Mouse (Mus musculus) spleen, postnatal 4 days (tissue): ENCODE results near the gene Psg16.
A peak's percentile ranks its signal among the peaks of the same experiment; 100 is the strongest.
"Not testable (repeated sequence)": the region's sequence is repeated elsewhere in the genome, so short reads cannot be mapped to it uniquely, and the experiment has no call there.

Experiments
- DNase-seq, 2 experiments: peaks; one replicate each; pipeline ENCODE4 v3.0.0; 2022; ENCODE audit warnings: low spot score in 2 of 2

Gene Psg16

DNA sequence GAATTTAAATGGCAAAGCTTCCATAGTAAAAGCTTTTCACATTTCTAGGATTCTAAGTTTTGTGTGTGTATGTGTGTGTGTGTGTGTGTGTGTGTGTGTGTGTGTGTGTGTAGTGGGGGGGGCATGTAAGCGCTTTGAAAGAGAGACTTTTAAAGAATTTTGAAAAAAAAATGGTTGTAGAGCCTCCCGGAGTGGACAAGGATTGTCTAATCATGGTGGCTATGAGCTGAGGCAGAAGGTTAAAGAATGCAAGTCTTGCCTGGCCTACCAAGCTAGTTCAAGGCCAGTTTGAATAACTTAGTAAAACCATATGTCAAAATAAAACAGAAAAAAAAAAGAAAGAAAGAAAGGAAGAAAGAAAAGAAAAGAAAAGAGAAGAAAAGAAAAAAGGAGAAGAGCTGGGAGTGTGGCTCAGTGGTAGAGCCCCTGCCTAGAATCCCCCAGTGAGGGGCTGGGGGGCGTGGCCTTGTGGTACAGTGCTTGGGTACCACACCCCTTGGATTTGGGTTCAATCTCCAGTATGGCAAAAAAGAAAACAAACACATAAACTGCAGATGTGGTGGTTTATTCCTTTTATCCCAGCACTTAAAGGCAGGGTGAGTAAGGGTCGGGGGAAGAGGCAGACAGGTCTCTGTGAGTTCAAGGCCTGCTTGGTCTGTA is 18.4 kb upstream of the Psg16 start:
- DNase-seq = peak in 1 of 2 experiments; percentile 11

DNA sequence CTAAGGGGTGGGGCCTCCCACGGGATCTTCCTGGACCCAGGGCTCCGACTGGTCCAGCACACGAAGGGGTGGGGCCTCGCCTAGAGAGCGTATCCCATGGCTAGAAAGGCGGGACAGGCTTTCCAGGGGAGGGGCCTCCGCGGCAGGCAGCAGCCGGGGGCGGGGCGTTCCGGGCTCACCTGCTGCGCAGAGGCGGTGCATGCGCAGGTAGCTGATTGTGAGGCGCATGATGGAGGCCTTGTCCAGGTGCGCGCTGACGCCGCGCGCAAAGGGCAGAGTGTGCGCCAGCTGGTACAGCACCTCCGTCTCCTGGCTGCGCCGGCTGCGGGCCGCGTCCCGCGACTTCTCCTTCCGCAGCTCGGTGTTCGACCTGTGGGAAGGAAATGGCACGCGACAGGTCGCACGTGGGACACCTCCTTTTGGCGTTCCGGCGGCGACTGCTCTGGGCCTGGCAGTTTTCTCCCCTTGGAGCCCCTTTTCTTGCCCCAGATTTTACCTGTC is 17.7 kb upstream of the Psg16 start:
- peak; percentile 89 to 90 for DNase-seq

GRCm38 (mm10) chr7:17056601-17057523 is 17.0 kb upstream of the Psg16 start:
- peak; percentile 56 to 80 for DNase-seq

GRCm38 (mm10) chr7:17058071-17058689 is 15.7 kb upstream of the Psg16 start:
- DNase-seq = peak; percentile 78 to 88

DNA sequence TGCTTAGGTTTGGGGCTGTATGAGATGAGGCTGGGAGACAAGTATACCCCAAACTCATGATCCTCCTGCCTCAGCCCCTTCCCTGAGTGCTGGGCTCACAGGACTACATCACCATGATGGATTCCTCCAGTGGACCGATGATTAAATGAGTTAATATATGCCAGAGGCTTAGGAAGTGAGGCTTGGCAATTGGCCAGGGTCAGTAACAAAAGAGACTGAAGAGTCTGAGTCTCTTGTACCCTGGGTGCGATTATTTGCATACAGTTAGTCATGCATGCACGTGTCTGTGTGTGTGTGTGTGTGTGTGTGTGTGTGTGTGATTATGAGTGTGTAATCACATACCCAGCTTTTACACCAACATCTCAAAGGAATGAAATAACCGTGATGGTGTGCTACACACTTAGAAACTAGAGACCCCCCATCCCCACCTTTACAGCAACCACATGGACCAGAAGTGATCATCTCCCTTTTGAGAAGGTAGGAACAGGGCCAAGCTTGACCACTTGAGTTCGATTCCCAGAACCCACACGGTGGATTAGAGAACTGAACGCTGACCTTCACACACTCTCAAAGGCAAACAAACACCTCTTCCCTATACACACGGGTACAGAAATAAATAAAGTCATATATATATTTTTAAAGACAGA is 14.9 kb upstream of the Psg16 start:
- DNase-seq = peak; percentile 55 to 78

- DNase-seq = peak in 1 of 2 experiments; percentile 62
Measured at GRCm38 (mm10) chr7:17059463-17059844, 14.4 kb upstream of the Psg16 start.

DNA sequence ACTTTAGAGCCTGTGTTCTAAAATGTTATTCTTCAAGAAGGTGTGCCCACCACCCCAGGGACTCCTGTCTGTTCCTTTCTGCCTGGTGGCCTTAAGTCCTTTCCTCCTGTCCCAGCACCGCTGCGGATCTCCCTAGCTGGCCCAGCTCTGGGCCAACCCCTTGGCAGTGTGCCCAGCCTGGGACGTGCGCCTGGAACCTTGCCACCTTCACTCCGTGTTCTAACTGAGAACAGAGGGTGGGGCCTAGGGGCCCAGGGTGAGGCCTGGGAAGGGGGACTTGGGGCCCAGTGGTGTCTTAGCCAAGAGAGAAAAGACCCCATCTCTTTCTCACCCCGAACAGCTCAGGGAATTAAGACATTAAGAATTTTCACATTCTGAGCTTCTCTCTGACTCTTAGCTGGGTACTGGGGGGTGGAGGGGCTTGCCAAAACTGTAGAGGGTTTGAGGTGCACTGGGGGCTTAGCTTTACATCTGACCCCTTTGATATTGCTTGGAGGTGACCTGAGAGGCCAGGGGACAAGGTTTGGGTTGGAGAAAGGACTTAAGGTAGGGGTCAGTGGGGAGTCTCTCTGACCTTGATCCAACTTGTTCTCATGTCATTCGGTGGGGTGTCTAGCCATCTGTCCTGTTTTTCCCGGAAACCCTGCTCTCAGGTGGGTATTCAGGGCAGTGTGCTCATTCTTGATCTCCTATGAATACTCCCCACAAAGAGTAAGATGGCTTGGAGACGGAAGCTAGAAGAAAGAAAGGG is 13.6 kb upstream of the Psg16 start:
- peak; percentile 92 to 96 for DNase-seq

DNA sequence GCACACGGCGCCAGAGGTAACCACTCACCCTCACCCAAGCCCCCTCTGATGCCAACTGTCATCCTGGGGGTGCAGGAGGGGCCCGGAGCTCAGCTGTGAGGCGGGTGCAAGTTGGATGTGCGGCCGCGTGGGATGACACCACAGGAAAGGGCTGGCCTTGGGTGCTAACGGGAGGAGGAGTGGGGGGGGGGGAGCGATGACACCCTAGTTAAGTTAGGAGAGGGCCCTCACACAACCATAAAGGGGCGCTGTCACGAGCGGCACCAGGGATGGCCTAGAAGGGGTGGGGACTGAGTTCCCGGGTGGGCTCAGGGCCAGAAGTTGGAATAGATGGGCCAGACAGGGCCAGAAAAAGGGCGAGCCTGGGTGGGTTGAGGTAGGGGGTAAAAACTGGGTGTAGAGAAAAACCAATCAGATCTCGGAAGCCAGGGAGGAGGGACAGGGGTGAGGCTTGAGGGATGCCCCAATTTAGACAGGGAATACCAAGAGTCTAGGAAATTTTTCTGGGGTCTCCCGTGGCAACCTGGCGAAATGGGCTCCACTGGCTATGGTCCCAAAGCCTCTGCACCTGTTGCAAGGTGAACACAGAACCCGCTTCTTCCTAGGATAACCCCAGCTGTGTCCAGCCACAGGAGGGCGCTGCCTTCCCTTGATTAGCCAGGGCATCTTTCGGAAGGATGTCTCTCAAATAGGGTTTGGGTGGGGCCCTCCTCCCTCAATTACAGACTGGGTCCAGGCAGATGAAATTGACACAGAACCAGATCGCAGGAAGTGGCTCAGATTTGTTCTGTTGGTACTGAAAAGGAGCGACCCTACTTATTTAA is 12.8 kb upstream of the Psg16 start:
- peak; percentile 42 to 68 for DNase-seq

- no peak for DNase-seq
Measured at GRCm38 (mm10) chr7:17062389-17062788, 11.5 kb upstream of the Psg16 start, which contains the start of gene Hif3a. Gene Hif3a, minus strand, starts transcription at chr7:17062427.

GRCm38 (mm10) chr7:17062845-17063244 is 11.0 kb upstream of the Psg16 start:
- no peak for DNase-seq

GRCm38 (mm10) chr7:17065620-17066019 is 8.2 kb upstream of the Psg16 start:
- DNase-seq = no peak

DNA sequence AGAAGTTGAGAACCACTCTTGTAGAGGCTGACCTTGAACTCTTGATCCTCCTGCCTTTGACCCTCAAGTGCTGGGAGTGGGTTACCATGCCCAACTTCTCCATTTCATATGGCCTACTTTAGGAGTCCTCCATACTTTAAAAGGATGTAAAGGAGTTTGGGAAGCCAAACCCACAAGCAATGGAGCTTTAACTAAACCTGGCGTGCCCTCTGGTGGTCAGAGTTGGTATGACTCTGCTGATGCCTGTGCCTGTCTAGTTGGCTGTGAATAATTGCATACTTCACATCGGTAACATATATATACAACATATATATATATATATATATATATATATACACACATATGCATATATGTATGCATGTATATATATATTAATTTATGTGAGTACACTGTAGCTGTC is 7.4 kb upstream of the Psg16 start:
- peak; percentile 81 to 93 for DNase-seq

DNA sequence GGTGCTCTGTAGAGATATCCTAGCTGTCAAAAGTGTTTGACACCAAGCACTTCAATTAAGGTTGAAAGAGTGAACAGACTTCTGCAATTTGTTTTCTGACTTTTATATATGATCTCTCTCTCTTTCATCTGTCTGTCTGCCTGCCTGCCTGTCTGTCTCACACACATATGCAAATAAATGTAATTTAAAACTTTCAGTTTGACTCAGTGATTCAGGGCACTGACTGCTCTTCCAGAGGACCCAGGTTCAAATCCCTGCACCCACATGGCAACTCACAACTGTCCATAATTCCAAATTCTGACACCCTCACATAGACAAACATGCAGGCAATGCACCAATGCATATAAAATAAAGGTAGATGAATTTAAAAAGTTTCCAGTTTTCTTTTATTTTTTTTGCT is 6.8 kb upstream of the Psg16 start:
- no peak for DNase-seq

GRCm38 (mm10) chr7:17067651-17068050 is 6.2 kb upstream of the Psg16 start:
- not testable (repeated sequence) for DNase-seq

- DNase-seq = no peak
Measured at GRCm38 (mm10) chr7:17073513-17073903, 332 bp upstream of the Psg16 start.

DNA sequence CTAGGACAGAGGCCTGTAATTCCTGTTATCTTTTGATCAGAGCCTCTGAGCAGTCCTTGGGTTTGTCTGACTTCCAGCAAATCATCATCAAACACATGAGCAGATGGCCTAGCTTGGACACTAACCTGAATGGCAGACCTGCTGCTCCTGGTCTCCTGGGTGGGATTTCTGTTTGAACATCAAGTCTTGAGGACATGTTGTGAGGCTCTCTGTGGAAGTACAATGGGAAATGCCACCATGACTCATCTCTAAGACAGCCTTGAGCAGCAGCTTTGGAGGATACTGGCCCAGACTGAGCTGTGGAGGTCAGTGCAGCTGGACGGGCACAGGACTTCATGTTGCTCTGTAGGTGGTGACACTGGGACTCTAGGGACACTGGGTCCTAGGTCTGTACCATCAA is 2.7 kb downstream of the Psg16 start:
- no peak for DNase-seq

DNA sequence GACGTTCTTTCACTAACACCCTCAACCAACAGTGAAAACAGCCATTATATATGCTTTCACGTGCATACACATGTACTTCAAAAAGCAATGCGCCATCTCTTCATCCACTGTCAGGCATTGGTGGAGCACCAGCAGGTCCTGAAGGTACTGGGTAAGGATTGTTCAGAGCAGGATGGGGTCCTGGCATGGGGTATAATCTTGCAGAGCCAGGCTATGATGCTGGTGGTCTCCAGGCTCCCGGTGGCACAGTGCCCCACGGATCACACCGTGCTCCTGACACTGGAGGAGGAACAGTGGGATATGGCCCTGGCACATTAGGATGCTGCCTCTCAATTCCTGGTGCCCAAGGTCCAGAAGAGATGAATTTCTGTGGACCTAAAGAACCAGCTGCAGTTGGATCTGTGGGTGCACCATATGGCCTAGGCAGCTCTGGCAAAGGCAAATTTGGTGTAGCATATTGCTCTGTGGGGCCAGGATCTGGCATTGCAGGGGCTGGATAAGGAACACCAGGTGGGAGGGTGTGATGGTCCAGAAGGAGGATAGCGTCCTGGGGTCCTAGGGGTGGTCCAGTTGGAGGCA is 4.3 kb downstream of the Psg16 start:
- no peak for DNase-seq

DNA sequence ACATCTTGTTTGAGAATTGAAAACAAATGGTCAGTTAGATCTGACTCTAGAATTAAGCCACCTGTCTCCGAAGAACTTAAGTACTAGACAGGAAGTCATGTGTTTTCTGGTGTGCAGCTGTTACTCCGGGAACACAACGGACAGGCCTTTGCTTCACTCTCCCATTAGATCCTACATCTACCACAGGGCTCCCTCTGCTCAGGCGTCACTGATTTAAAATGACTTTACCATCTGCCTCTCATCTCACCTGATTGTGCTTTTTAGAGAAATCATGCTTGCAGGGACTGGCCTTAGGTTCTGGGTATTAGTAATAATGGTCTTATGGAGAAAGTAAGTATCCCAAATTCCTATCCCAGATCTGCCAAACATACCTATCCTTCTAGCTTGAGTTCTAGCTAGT is 8.9 kb downstream of the Psg16 start:
- DNase-seq = peak in 1 of 2 experiments; percentile 14

- no peak for DNase-seq
Measured at GRCm38 (mm10) chr7:17087731-17088130, 13.9 kb downstream of the Psg16 start.
